Mouse (Mus musculus): ENCODE results near the gene Olfr980. TPM values are rescaled to one million over a fixed set of nuclear protein-coding genes. Genes with fewer than 3 reads are reported as not detected.
"Not testable (repeated sequence)": the region's sequence is repeated elsewhere in the genome, so short reads cannot be mapped to it uniquely, and the experiment has no call there.

Gene Olfr980
- not detected in 2 replicates for polyA plus RNA-seq (2015; fragmentation: Nextera tagmentation; extraction: Ambion mirVana)

DNA sequence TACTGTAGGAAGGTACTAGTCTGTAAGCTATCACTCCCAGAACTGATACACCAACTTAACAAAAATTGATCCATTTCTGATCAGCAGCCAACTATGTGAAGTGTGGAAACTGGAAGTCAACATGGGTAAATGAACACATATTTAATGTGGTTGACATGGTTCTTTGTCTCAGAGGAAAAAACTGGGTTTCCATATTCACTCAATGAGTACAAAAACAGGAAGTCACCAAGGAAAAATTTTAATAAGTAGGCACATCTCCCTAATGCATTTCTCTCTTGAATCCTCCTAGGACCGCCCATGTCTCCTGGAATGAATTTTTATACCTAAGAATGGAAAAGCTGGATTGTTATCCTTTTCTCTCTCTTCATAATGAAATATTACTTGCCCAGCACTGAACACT, at the start of gene Olfr980:
Gene Olfr980 (minus strand): TSS at position 101 of the 400 bp plus-strand sequence.
- Histone ChIP-seq H3K9ac (no peak within 1 kb of the TSS), H3K4me3 (replicated peaks) (no peak within 1 kb of the TSS), H3K9me3 (replicated peaks) (no peaks in the 10 kb centered on the region), H3K4me1 (no peaks in the 10 kb centered on the region), H3K4me2 (replicated peaks) (no peak within 1 kb of the TSS), H3K27me3 (no peaks in the 10 kb centered on the region), H3K36me3 (no peaks in the 10 kb centered on the region), H3K27ac (replicated peaks) (no peak within 1 kb of the TSS)
- WGBS, result 77% methylated on average over 1 of the region's 1 CpGs
- no peak for ATAC-seq (ENCODE audit: insufficient number of reproducible peaks, low FRiP score, low TSS enrichment, low read depth)

DNA sequence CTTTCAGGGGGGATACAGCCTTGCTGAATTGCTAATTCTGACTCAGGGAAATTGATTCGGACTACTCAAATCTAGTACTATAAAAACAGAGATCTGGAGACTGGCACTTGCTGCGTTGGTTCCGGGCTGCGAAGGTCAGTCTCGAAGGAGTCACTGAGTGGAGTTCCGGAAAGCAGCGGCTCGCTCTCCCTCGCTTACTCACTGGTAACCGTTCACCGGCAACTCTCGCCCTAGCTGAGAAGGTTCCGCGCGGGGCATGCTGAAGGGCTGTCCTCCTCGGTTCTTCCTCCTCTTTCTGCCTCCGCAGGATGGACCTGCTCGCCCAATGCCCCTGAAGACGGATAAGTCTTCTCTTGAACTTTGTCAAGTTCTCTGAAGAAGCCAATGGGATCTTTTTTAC, 40.8 kb upstream of the Olfr980 start:
- Histone ChIP-seq H3K4me3 (replicated peaks) (no peak overlapping the region), H3K9me3 (replicated peaks) (no peaks in the 10 kb centered on the region), H3K4me1 (no peaks in the 10 kb centered on the region), H3K27me3 (no peaks in the 10 kb centered on the region), H3K36me3 (no peaks in the 10 kb centered on the region), H3K4me2 (replicated peaks) (no peak overlapping the region), H3K27ac (replicated peaks) (no peak overlapping the region), H3K9ac (no peak overlapping the region)
- ATAC-seq (ENCODE audit: insufficient number of reproducible peaks, low FRiP score, low TSS enrichment, low read depth), result no peak
- 93% methylated on average over 19 of the region's 19 CpGs for WGBS

DNA sequence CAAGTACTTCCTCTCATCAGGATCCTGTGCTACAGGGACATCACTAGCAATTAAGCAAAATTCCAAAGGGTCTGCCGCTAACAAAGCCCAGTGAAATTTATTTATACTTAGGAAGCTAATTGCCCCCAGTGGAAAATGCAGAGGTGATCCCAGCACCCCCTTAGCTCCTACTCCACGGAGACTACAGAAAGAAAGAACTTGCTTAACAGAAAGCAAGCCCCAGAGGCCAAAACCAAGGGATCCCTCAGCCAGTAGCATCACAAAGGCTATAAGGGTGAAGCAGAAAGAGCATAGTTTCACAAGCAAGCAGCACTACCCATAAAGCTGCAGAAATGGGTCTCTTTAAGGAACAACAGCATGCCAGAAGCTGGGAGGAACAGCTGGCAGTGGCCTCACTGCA, 11.8 kb upstream of the Olfr980 start, which contains the start of gene Olfr981:
Gene Olfr981 (plus strand): TSS at position 301 of the 400 bp plus-strand sequence.
- Histone ChIP-seq H3K4me1 (no peaks in the 10 kb centered on the region), H3K9ac (no peak within 1 kb of the TSS), H3K9me3 (replicated peaks) (no peaks in the 10 kb centered on the region), H3K36me3 (no peaks in the 10 kb centered on the region), H3K27me3 (no peaks in the 10 kb centered on the region), H3K4me3 (replicated peaks) (no peak within 1 kb of the TSS), H3K4me2 (replicated peaks) (no peak within 1 kb of the TSS), H3K27ac (replicated peaks) (no peak within 1 kb of the TSS)
- no peak for ATAC-seq (ENCODE audit: insufficient number of reproducible peaks, low FRiP score, low TSS enrichment, low read depth)
- 57% methylated on average over 2 of the region's 2 CpGs for WGBS

DNA sequence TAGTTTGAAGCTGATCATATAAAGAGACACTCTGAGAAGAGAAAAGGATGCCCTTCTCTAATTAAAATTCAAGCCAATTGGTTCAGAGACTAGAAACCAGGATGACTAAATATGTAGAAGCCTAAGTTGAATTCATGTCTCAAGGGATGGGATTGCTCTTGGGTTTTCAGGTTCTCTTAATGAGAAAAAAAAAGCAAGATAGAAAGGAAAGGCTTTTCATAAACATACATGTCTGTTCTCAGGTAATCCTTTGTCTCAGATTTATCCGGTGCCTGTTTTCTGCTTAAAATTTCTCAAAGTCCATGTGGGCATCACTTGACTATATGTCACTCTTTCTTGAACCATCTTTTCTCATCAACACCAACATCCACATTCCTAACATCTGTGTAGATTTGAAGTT, 6.0 kb downstream of the Olfr980 start, which contains the start of gene Olfr979:
Gene Olfr979 (minus strand): TSS at position 101 of the 400 bp plus-strand sequence.
- no peaks in the 10 kb centered on the region for H3K36me3 ChIP-seq
- no peak within 1 kb of the TSS for H3K27ac ChIP-seq (replicated peaks)
- no peak within 1 kb of the TSS for H3K9ac ChIP-seq
- no peaks in the 10 kb centered on the region for H3K4me1 ChIP-seq
- no peak for ATAC-seq (ENCODE audit: insufficient number of reproducible peaks, low FRiP score, low TSS enrichment, low read depth)
- H3K4me3 ChIP-seq (replicated peaks), result no peak within 1 kb of the TSS
- H3K4me2 ChIP-seq (replicated peaks), result no peak within 1 kb of the TSS
- no peaks in the 10 kb centered on the region for H3K9me3 ChIP-seq (replicated peaks)
- 90% methylated on average over 1 of the region's 1 CpGs for WGBS
- H3K27me3 ChIP-seq, result no peaks in the 10 kb centered on the region

DNA sequence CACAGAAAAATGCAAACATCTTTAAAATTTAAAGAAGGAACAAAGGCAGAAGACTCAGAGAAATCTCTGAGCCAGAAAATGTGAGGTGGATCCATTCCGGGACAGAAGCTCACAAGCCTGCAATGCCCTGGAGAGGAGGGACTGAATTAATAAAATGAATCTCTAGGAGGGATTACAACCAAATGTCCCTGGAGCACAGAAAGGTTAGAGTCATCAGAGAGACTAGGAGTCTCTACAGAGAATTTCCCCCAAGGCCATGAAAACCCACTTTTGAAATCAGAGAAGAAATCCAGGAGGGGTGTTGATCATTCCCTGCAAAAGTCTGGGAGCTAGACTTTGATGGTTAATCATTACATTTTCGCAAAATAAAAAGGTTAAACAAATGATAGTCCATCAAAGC, 17.6 kb downstream of the Olfr980 start, which contains the start of gene Olfr978:
Gene Olfr978 (plus strand): TSS at position 301 of the 400 bp plus-strand sequence.
- Histone ChIP-seq H3K9ac (no peak within 1 kb of the TSS), H3K36me3 (no peaks in the 10 kb centered on the region), H3K27ac (replicated peaks) (no peak within 1 kb of the TSS), H3K27me3 (no peaks in the 10 kb centered on the region), H3K9me3 (replicated peaks) (no peaks in the 10 kb centered on the region), H3K4me3 (replicated peaks) (no peak within 1 kb of the TSS), H3K4me1 (no peaks in the 10 kb centered on the region), H3K4me2 (replicated peaks) (no peak within 1 kb of the TSS)
- 59% methylated on average over 2 of the region's 2 CpGs for WGBS
- ATAC-seq (ENCODE audit: insufficient number of reproducible peaks, low FRiP score, low TSS enrichment, low read depth), result no peak

DNA sequence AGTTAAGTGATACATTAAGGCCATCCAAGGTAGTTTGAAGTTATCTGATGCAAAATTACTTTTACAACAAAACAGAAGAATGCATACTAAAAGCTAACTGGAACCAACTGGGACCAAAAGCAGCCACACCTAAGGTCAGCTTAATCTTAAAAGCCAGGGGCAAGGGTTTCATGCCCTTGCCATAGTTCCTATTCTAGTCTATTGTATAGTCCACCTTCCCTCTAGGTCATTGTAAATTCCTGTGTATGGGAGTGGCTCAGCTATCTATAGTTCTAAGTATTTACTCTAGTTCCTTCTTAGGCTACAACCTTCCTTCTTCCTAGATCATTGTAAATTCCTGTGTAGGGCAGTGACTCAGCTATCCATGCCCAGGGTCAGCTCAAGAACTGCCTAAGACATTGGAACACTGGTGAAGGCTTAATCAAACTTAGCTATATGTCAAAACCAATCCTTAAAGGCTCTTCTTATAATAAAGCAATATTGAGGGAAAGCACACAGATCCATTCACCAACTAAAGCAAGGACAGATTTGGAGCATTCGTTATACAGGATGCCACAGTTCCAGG, 32.7 kb downstream of the Olfr980 start:
- H3K9ac ChIP-seq; H3K27me3 ChIP-seq; H3K4me2 ChIP-seq (replicated peaks); H3K36me3 ChIP-seq; H3K27ac ChIP-seq (replicated peaks); H3K4me1 ChIP-seq; H3K9me3 ChIP-seq (replicated peaks); H3K4me3 ChIP-seq (replicated peaks); ATAC-seq (ENCODE audit: insufficient number of reproducible peaks, low FRiP score, low TSS enrichment, low read depth): not testable (repeated sequence)
- 81% methylated on average over 1 of the region's 1 CpGs for WGBS

DNA sequence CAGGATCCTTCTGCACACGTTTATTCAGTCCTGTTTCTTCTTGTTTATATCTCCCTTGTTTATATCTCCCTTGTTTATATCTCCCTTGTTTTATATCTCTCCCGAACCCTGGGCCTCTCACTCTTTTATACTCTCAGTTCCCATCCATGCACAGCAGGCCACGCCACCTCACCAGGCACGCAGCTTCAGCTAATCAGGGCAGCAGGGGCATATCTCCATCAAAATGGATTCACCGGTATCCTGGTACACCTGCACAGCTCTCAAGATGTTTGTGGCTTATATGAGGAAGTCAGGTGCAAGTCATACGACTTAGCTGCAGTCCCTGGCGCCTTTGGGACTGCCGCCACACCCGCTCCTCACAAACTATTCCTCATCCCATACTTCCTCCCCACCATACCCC, 48.3 kb downstream of the Olfr980 start, which contains the start of gene Olfr976:
Gene Olfr976 (minus strand): TSS at position 101 of the 400 bp plus-strand sequence.
- H3K9me3 ChIP-seq (replicated peaks); ATAC-seq (ENCODE audit: insufficient number of reproducible peaks, low FRiP score, low TSS enrichment, low read depth); H3K27me3 ChIP-seq; H3K36me3 ChIP-seq; H3K27ac ChIP-seq (replicated peaks); H3K9ac ChIP-seq; H3K4me3 ChIP-seq (replicated peaks); H3K4me2 ChIP-seq (replicated peaks); H3K4me1 ChIP-seq: not testable (repeated sequence)
- 83% methylated on average over 7 of the region's 9 CpGs for WGBS

Other genes with a start within 250 kb of the Olfr980 start
- not detected in 2 replicates for gene Olfr968, start 226.3 kb downstream of the Olfr980 start, polyA plus RNA-seq (2015; fragmentation: Nextera tagmentation; extraction: Ambion mirVana)
- 0.23 and 0.24 TPM in 2 replicates for gene Olfr969, start 218.6 kb downstream of the Olfr980 start, polyA plus RNA-seq (2015; fragmentation: Nextera tagmentation; extraction: Ambion mirVana)
- gene Olfr970, start 200.7 kb downstream of the Olfr980 start, polyA plus RNA-seq (2015; fragmentation: Nextera tagmentation; extraction: Ambion mirVana), result 0.12 TPM in 1 of 2 replicates, not detected in the other
- gene Olfr971, start 172.7 kb downstream of the Olfr980 start, polyA plus RNA-seq (2015; fragmentation: Nextera tagmentation; extraction: Ambion mirVana), result not detected in 2 replicates
- gene Olfr972, start 143.2 kb downstream of the Olfr980 start, polyA plus RNA-seq (2015; fragmentation: Nextera tagmentation; extraction: Ambion mirVana), result 0.12 and 0.19 TPM in 2 replicates
- not detected in 2 replicates for gene Olfr229, start 102.2 kb downstream of the Olfr980 start, polyA plus RNA-seq (2015; fragmentation: Nextera tagmentation; extraction: Ambion mirVana)
- gene Olfr974, start 72.1 kb downstream of the Olfr980 start, polyA plus RNA-seq (2015; fragmentation: Nextera tagmentation; extraction: Ambion mirVana), result 0.20 TPM in 1 of 2 replicates, not detected in the other
- 0.05 TPM in 1 of 2 replicates, not detected in the other for gene Olfr975, start 57.5 kb downstream of the Olfr980 start, polyA plus RNA-seq (2015; fragmentation: Nextera tagmentation; extraction: Ambion mirVana)
- 0.09 TPM in 1 of 2 replicates, not detected in the other for gene Olfr976, start 48.4 kb downstream of the Olfr980 start, polyA plus RNA-seq (2015; fragmentation: Nextera tagmentation; extraction: Ambion mirVana)
- not detected in 2 replicates for gene Olfr978, start 17.5 kb downstream of the Olfr980 start, polyA plus RNA-seq (2015; fragmentation: Nextera tagmentation; extraction: Ambion mirVana)
- 0.11 TPM in 1 of 2 replicates, not detected in the other for gene Olfr979, start 6.1 kb downstream of the Olfr980 start, polyA plus RNA-seq (2015; fragmentation: Nextera tagmentation; extraction: Ambion mirVana)
- gene Olfr981, start 11.9 kb upstream of the Olfr980 start, polyA plus RNA-seq (2015; fragmentation: Nextera tagmentation; extraction: Ambion mirVana), result 0.26 TPM in 1 of 2 replicates, not detected in the other
- gene Olfr982, start 64.2 kb upstream of the Olfr980 start, polyA plus RNA-seq (2015; fragmentation: Nextera tagmentation; extraction: Ambion mirVana), result not detected in 2 replicates
- gene Olfr983, start 84.0 kb upstream of the Olfr980 start, polyA plus RNA-seq (2015; fragmentation: Nextera tagmentation; extraction: Ambion mirVana), result not detected in 2 replicates
- not detected in 2 replicates for gene Olfr984, start 104.6 kb upstream of the Olfr980 start, polyA plus RNA-seq (2015; fragmentation: Nextera tagmentation; extraction: Ambion mirVana)
- gene Olfr985, start 120.6 kb upstream of the Olfr980 start, polyA plus RNA-seq (2015; fragmentation: Nextera tagmentation; extraction: Ambion mirVana), result not detected in 2 replicates
- not detected in 2 replicates for gene Tmem225, start 138.5 kb upstream of the Olfr980 start, polyA plus RNA-seq (2015; fragmentation: Nextera tagmentation; extraction: Ambion mirVana)
- gene Olfr986, start 171.3 kb upstream of the Olfr980 start, polyA plus RNA-seq (2015; fragmentation: Nextera tagmentation; extraction: Ambion mirVana), result 0.05 TPM in 1 of 2 replicates, not detected in the other
- gene Zfp202, start 182.7 kb upstream of the Olfr980 start, polyA plus RNA-seq (2015; fragmentation: Nextera tagmentation; extraction: Ambion mirVana), result 5.8 and 6.5 TPM in 2 replicates

Measured in embryonic facial prominence, embryonic 15.5 days (tissue).